Mouse (Mus musculus): Measurements from ENCODE around the gene Ube2u. TPM values are rescaled to one million over a fixed set of nuclear protein-coding genes. Genes with fewer than 3 reads are reported as not detected.
"Not testable (repeated sequence)": the region's sequence is repeated elsewhere in the genome, so short reads cannot be mapped to it uniquely, and the experiment has no call there.

Gene Ube2u
- total RNA-seq (2021), result not detected
- long read RNA-seq, experiment 1, result 0 reads
- long read RNA-seq, experiment 2, result 0 reads

DNA sequence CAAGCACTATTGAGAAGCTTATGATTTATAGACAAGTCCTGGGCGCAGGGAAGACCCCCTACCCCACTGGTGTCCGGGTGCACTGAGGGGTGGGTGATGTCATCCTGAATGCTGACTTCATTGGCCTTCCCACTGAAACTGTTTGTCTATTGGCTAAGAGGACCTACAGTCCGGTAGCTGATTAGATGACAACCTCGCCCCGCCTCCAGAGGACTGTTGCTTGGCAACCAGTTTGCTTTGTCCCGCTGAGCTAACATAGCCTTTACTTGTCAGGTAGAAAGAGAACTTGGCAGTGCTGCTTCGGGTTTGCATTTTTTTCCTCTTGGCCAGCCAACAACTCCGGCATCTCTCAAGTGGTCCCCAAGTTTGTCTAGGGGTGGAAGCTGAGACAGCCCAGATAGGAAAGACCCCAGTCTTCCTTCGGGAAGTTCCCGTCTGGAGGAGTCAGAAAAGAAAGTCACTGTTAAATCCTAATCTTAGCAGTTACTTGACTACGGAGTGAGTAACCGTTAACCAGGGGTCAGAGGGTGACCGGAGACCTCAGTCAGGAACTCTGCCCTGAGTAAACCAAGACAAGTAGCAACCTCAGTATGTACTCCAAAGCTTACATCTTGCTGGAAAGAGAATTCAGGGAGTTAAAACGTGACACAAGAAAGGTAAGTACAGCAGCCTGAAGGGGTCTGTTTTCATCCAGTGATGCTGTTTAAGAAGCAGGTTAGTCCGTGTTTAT is at the start of gene Ube2u:
TSS of gene Ube2u (plus strand) at position 258 of the 730 bp plus-strand sequence.
- peak; percentile 39 to 54 for DNase-seq

DNA sequence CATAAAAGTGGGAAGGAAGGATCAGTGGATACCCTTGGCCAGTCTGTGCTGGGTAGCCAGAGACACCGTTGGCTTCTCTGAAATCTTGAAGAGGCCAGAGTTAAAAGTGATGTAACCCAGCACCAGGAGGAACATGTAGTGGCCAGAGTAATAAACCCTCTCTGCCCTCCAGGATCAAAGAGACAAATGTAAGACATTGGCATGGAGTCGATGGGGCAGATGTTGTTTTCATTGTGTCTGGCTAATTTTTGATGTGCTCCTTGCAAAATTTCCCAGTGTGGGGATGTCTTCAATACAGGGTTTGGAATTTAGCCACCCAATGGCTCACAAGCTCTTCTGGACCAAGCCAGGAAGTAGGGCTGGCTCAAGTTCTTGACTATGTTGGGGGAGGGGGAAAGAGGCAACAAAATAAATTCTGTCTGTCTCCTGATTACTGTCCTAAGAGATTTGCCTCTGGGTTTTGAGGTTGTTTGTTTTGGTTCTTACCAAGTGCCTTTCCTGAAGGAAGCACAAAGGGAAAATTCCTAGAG is 49.2 kb upstream of the Ube2u start:
- DNase-seq, result peak; percentile 51 to 56

DNA sequence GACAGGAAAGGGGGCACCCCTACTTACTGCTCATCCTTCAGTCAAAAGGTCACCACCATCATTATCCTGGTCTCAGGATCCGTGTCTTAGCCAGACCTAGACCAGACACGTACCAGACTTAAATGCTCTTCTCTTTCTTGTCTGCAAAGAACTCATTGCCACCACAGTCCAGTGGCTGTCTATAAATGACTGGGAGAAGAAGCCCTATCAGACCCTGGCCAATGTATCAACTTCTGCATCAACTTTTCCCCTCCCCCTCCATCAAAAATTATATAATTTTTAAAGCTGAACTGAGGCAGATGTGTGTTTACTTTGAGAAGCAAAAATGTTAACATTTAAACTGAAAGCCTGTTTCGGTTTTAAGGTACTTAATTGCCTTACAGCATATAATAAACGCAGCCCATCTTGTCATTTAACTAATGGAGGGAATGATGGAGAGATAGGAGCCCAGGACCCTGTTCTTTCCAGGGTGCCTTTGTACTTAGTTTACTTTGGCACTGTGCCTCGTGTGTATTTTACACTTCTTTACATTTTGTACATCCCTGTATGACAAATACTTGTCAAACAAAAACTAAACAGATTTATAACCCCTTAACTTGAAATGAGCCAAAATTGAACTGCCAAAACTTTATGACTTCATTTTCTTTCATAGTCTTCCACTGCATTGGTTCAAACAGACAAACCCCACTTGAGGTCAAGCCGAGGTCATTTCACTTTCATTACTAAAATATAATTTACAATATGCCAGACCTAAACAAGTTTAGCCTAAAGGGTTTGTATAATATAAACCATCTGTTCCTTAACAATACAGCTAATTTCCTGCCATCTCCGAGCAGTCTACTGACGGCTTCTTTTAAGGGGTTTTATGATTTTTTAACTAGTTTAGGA is 43.1 kb upstream of the Ube2u start:
- DNase-seq, result no peak

DNA sequence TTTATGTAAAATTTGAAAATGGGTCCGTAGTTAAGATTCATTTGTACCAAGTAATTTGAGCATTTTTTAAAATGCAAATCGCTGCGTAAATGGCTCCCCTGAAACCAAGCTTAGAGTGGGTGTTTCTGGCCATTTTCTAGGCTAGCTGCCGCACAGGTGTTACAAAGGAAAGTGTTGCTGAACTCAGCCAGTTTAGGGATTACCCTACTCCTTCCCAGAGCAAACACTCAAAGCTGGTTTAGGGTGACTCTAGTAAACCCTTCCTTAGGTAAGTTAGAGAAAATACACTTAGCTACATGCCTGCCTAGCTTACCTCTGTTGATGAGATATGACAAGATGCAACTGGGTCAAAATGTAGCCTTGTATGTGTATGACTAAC is 42.5 kb upstream of the Ube2u start:
- no peak for DNase-seq

DNA sequence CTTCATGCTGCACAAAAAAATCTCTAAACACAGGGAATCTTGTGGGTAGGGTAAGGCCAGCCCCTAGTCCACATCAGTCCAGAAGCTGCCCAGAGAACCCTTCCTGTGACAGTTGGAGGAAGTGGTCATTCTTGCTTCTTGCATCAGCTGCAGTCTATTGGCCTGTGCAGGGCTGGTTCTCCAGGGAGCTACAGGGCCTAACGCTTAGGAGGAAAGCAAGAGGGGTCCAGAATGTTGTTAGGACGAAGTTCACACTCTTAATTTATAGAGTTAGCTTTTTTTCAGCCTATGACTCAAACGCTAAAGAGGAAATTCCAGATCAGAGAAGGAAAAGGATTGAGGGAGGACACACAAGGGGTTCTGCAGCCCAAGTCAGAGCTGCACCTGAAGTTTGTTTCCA is 31.8 kb upstream of the Ube2u start:
- DNase-seq, result no peak

DNA sequence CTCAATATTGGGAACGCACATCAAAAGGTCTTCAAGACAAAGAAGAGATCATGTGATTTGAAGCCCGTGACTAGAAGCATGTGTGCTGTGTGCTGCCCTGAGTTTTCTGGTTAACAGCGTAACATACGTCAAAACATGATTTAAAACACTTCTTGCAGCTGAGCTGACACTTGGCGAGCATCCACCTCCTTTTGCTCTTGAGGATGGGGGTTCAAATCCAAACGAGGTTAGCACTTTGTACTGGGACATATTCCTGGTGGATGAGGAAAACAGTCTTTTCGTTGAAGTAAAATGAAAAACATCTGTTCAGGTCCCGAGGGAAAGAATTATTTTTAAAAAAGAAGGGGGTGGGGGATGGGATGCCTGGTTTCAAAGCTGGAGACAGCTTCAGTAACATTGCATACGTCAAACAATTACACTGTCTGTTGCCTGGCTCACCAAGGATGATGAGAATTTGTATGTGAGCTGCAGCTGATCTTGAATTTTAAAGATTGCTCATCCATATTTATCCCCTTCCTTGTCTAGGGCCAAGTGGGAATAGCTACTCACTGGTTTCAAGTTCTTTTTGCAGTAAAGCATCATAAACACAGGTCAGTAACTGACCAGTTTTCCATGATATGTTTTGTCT is 16.0 kb upstream of the Ube2u start:
- peak; percentile 30 to 37 for DNase-seq

DNA sequence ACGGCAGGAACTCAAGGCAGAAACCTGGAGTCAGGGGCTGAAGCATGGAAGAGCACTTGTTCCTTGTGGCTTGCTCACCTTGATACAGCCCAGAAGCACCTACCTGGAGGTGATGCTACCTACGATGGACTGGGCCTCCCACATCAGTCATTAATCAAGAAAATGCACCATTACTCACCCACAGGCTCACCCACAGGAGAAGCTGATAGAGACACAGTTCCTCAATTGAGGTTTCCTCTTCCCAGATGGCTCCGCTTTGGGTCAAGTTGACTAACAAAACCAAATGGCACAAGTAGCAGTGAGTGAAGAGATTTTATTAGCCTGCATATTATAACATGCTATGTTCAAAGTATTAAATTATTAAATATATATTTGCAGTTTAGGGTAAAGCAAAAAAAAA is 9.8 kb downstream of the Ube2u start:
- no peak for DNase-seq

DNA sequence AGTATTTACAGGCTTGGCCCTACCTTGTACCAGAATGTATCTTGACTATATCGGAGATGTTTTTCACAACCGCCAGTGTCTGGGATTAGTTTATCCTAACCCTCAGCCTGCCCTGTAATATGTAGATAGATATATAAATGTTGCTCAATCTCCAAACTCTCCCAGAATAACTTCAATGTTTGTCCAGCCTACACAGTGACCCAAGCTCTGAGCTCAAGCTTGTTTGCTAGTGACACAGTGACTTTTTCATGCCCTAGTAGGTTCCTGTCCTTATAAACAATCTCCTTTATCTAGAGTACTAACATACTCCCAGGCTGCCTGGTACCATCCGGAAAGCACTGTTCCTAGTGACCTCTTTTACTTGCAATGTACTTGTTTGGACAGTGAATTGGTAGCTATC is 16.5 kb downstream of the Ube2u start:
- DNase-seq, result no peak

DNA sequence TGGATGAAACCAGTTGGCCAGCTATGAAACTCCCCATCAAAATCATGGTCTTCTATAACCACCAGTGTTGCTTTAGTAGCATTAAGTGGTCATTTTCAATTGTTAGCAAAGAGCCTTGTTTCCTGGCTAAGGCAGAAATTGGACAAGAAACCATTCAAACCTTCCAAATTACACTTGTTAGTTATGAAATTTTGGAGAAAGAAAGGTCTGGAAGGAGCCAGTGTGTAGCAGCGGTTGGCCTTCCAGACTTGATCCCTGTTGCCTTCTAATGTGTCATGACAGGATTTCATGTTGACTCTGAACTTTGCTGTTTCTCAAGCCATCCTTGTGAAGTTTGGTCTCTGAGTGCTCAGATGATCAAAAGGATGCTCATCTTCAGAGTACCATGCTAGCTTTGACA is 17.9 kb downstream of the Ube2u start:
- DNase-seq, result peak; percentile 55 to 56

DNA sequence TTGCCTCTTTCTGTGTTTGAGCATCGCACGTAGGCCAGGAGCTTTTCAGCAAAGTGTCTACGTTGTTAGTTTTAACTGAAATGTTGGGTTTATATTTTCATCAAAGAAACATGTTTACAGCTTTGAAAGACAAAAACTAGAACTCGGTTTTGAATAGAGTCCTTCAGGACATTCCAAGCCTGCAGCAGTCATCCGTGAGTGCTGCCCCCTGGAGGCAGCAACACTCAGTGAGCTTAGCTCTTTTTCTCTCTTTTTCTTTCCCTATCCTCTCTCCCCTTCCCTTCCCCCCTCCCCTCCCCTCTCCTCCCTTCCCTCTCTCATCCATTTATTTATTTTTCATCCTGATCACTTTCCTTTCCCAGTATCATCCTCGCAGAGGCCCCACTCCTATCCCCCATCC is 19.5 kb downstream of the Ube2u start:
- peak in 1 of 2 experiments; percentile 29 for DNase-seq

DNA sequence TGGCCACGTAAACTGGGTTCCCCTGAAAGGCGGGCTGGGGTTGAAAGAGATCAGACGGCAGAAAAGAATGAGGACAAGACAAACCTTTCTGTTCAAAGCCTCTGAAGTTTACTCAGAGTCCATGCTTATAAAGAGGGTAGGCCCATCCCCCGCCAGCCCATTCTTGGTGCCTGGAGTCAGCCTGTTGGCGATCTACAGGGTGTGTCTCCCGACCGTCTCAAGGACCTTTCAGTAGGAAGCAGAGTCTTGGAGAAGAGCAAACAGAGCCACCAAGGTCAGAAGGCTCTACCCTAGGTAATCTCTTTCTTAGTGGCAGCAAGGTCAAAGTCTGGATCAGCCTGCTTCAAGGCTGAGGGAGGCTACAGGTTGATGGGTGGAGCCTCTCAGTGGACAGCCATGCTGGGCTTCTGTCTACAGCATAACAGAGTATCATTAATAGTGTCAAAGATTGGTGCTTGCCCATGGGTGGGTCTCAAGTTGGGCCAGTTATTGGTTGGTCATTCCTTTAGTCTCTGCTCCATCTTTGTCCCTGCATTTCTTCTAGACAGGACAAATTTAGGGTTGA is 20.5 kb downstream of the Ube2u start:
- not testable (repeated sequence) for DNase-seq

DNA sequence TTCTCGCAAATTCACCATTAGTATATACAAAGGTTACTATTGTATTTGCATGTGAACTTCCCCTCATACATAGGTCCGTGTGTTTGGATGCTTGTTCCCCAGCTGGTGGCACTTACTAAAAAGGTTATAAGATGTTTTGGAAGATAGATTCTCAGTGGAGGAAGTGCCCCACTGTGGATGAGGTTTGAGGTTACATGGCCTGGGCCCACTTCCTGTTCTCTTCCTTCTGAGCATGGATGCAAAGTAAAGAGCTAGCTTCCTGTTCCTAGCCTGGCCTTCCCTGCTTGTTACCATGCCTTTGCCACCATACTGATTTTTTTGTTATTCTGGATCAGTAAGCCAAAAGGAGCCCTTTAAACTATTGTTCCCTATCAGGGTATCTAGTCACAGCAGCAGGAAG is 24.7 kb downstream of the Ube2u start:
- DNase-seq, result no peak

DNA sequence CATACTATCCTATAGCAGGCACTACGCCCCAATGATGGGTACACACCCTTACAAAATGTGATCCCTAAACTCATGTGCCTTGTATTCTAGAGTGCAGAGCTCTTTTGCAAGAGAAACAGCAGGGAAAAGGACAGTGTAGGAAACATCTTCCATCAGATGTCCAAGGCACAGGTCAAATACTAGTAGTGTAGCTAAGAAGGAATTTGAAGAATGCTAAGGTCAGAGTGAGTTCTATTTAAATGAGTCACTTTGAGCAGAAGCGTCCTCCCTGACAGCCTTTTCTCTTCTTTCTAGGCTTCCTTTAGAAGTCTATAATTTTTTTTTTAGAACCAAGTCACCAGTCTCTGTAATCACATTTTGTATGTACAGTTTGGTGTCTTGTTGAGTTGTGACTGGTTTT is 39.0 kb downstream of the Ube2u start:
- no peak for DNase-seq

DNA sequence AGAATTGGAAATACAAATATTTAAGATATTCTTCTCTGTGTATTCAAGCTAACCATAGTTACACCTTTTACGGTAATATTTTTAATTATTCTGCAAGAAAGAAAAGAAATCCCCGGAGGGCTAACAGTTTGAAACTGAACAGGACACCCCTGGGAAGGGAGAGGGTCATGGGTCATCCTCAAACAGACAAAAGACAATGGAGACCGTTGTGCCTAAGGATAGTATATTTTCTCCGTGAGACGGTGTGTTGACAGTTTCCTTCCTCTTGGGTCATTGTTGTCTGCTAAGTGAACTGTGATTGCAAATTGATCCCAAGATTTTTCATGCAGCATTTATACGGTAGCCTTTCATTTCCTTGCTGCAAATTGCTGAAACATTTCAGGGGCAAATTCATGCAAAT is 43.9 kb downstream of the Ube2u start:
- no peak for DNase-seq

DNA sequence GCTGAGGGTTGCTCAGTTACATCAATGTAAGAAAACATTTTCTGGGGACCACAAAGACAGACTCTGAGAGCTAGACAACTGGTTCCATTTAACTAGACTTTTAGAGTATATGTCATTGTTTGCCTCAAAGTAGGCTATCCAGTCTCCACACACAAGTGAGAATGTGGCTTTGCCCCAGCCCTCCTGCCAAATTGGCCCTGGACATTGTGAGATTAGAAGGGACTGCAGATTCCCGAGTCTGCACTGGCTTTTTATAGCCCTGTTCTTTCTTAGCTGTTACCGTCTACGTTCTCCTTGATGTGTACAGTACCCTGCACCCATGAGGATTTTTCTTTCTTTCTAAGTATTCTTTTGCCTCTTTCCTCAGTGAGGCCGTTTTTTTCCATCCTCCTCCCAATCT is 46.1 kb downstream of the Ube2u start:
- DNase-seq, result peak; percentile 36 to 42

DNA sequence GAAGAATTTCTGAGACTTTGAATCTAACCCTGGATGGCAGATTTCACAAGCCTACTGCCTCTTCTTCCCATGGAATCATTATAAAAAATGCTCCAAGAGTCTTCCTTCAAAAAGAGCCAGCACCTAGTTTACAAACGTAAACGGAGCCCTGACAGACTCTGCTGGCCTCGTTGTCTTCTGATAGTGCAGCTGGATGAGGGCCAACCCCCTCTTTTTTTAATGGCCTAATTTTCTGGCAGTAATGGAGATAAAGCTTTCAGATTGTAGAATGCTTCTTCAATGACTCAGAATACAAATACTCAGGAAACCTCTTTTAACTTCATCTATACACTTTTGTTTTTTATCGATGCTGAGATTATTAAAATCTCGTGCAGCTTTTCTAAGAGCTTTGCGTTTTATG is 47.6 kb downstream of the Ube2u start:
- peak; percentile 31 to 44 for DNase-seq

DNA sequence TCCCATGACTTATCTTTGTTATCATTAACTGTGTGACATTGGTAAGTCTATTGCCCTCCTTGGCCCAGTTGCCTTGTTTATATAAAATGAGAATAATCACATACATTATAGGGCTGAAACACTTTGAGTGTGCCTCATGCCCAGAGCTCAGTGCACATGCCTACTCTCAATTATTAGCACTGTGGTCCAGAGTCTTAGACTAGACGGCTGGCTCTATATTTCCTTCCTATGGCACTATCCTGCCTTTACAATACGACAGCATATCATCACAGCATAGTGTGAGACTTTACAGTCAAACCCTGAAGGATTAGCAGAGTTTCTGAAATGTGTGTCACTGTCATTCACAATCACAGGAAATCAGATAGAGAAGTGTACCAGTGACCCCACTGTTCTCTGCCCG is 48.4 kb downstream of the Ube2u start:
- no peak for DNase-seq

DNA sequence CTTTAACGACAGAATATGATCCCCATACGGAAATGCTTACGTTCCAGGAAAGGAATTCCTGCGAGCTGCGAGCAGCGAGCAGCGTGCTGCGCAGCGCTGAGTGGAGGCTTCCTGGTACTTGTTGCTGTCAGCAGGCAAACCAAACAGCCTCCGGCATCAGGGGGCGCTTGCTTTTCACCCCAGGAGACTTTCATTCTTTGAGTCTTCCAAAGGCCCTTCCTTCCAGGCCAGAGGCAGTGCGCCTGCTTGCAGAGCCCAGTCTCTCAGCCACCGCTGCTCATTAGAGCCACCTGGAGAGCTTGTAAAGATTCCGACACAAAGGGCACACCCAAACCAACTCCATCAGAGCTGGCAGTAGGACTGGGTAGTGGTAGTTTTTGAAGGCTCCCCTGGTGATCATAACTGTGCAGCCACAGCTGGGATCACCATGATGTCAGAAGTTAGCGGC is 48.9 kb downstream of the Ube2u start:
- DNase-seq, result peak in 1 of 2 experiments; percentile 18

DNA sequence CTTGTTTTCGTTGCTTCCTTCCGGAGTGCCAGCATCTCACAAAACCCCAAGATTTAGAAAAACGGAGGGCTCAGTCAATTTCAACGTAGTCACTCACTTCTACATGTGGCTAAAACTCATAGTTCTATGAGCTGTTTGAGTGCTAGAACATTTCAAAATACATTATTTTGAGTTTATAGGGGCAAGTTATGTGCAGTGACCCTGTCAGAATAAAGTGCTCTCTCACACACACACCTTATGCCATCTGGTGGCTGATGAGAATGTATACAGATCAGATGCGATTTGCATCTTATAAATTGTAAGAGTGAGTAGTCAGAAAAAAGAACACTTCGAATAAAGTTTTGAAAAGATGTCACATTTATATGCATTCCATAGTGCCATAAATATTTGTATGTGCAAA is 55.0 kb downstream of the Ube2u start:
- peak in 1 of 2 experiments; percentile 12 for DNase-seq

DNA sequence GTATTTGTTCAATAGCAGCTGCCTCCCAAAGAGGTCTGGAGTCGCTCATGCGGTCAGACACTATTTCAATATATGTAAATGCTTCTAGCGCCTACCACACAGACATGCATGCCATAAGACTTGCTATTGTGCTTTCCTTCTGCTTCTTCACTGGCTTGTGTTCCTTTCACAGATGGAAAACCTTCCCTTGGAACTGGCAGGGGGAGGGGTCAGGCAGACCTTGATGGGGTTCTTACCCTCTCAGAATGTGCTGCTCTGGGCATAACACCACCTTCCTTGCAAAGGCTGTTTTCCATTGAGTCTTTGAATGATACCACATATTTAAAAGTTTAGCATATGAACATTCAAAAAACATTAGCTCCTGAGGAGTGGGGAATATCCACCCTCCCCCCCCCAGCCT is 56.3 kb downstream of the Ube2u start:
- no peak for DNase-seq

DNA sequence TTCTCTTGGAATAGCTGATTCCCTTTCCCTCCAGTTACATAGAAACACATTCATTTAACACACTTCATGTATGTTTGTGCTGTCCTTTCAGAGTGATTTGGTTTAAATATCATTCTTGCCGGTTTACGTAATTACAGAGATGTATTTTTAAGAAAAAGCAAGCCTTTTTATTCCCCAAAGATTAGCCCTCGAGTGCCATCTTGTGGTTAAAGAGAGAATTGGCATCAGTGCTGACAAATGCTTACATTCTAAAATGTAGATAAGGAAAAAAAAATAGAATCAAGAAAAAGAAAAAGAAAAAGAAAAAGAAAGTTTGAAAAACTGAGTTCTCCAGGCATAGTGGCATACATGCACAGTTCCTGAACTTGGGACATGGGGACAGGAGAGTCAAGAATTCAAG is 59.2 kb downstream of the Ube2u start:
- peak; percentile 42 to 72 for DNase-seq

DNA sequence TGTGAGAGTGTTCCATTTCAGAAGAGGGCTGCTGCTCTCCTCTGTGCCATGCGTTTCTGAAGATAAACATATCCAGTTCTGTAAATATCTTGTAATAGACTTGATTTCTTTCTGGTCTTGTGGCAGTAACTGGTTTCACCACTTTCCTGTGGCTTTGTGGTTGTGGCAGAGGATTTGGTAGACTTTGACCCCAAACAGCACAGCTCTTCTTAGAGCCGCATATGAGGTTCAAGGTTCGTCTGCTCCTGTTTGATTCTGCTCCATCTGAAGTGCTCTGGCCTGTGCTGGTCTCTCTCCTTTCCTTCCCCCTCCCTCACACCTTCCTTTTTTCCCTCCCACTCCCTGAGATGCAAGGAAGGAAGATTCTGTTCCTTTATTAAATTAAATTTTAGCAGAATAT is 60.8 kb downstream of the Ube2u start:
- DNase-seq, result no peak

Data from heart, adult 18-20 months (tissue).